Mouse (Mus musculus): ENCODE measurements around the gene Camta2.

DNA sequence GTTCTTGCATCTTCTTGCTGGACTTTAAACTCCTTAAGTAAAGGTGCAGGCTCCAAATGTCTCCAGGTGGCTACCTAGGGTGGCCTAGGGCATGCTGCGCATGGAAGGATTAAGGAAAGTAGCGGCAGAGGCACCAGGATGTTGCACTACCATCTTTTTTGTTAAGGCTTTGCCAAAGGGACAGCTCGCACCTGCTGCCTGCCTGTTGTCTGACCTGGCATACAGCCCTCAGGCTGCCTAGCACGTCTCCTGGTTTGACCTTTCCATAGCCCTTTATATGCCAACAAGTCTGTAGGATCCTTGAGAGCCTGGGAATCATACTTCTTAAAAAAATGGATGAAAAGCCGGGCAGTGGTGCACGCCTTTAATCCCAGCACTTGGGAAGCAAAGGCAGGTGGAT, 44.9 kb downstream of the Camta2 start:
- TF ChIP-seq CTCF (IDR thresholded peaks at IDR 0.05; ENCODE audit: borderline replicate concordance, control insufficient read depth, extremely low read depth, insufficient read depth, low read length, poor library complexity) (no peak), POLR2A (IDR thresholded peaks at IDR 0.05; ENCODE audit: control insufficient read depth, extremely low read depth, insufficient read depth, low read length, poor library complexity) (no peak)
